Mouse (Mus musculus): Measurements from ENCODE around the gene Bspry. TPM values are rescaled to one million over a fixed set of nuclear protein-coding genes. Genes with fewer than 3 reads are reported as not detected.

Bspry gene
- total RNA-seq, 4 experiments from 2014 or later: not detected

Other genes starting within 250 kb of the Bspry start
- gene Zfp37, start 249.0 kb upstream of the Bspry start, total RNA-seq (2022): 1 to 10 TPM in 2 of 4 experiments, under 1 TPM in 2; 0.56 to 1.1 (median 0.97) TPM
- gene Slc31a2, start 217.5 kb upstream of the Bspry start, total RNA-seq (2022): 1 to 10 TPM; 4.9 to 6.7 (median 5.4) TPM
- gene Fkbp15, start 119.5 kb upstream of the Bspry start, total RNA-seq (2022): 10 to 100 TPM; 10.0 to 12.0 (median 10.8) TPM
- gene Slc31a1, start 119.3 kb upstream of the Bspry start, total RNA-seq (2022): 1 to 10 TPM; 7.6 to 9.7 (median 8.5) TPM
- 10 to 100 TPM; 51.7 to 57.0 (median 54.6) TPM for gene Cdc26, start 71.4 kb upstream of the Bspry start, total RNA-seq (2022)
- 10 to 100 TPM; 16.9 to 18.2 (median 17.4) TPM for gene Prpf4, start 71.3 kb upstream of the Bspry start, total RNA-seq (2022)
- not detected for gene Rnf183, start 44.8 kb upstream of the Bspry start, total RNA-seq (2022)
- gene Wdr31, start 9.2 kb upstream of the Bspry start, total RNA-seq (2022): under 1 TPM; 0.13 to 0.72 (median 0.45) TPM
- gene Hdhd3, start 23.4 kb downstream of the Bspry start, total RNA-seq (2022): 1 to 10 TPM in 3 of 4 experiments, under 1 TPM in 1; 0.40 to 1.8 (median 1.3) TPM
- gene Alad, start 39.9 kb downstream of the Bspry start, total RNA-seq (2022): 10 to 100 TPM; 26.1 to 36.7 (median 30.3) TPM
- 10 to 100 TPM; 14.1 to 18.1 (median 15.1) TPM for gene Pole3, start 45.0 kb downstream of the Bspry start, total RNA-seq (2022)
- gene 4933430I17Rik, start 45.3 kb downstream of the Bspry start, total RNA-seq (2022): not detected
- gene Rgs3, start 79.8 kb downstream of the Bspry start, total RNA-seq (2022): 1 to 10 TPM; 4.3 to 7.5 (median 5.9) TPM

All from gastrocnemius, adult 8-10 months (tissue).